Mouse (Mus musculus) lung, adult 18-20 months (tissue): Measurements from ENCODE around the gene Fam160b1.
A peak's percentile ranks its signal among the peaks of the same experiment; 100 is the strongest.

Experiments used
- DNase-seq, 2 experiments: peaks; one replicate each; pipeline ENCODE4 v3.0.0; 2022; ENCODE audit warnings: mixed read lengths in 2 of 2

Gene Fam160b1

GRCm38 (mm10) chr19:57360341-57361130, at the start of gene Fam160b1:
Gene Fam160b1, plus strand, starts transcription at chr19:57360680.
- DNase-seq = peak; percentile 95 to 96

- DNase-seq = no peak
Observed at GRCm38 (mm10) chr19:57313226-57313625, 47.3 kb upstream of the Fam160b1 start.

GRCm38 (mm10) chr19:57313891-57314345, 46.6 kb upstream of the Fam160b1 start:
- no peak for DNase-seq

GRCm38 (mm10) chr19:57314346-57315012, 46.0 kb upstream of the Fam160b1 start, which contains the start of gene Ablim1:
Gene Ablim1, minus strand, starts transcription at chr19:57314919.
- peak; percentile 72 to 79 for DNase-seq

- DNase-seq = no peak
Observed at GRCm38 (mm10) chr19:57315013-57315565, 45.4 kb upstream of the Fam160b1 start.

GRCm38 (mm10) chr19:57316597-57316996, 43.9 kb upstream of the Fam160b1 start:
- DNase-seq = no peak

- DNase-seq = no peak
Observed at GRCm38 (mm10) chr19:57320656-57321382, 39.7 kb upstream of the Fam160b1 start.

GRCm38 (mm10) chr19:57321839-57322238, 38.6 kb upstream of the Fam160b1 start:
- no peak for DNase-seq

- DNase-seq = no peak
Observed at GRCm38 (mm10) chr19:57322491-57322890, 38.0 kb upstream of the Fam160b1 start.

GRCm38 (mm10) chr19:57323087-57323486, 37.4 kb upstream of the Fam160b1 start:
- DNase-seq = no peak

GRCm38 (mm10) chr19:57325748-57326300, 34.7 kb upstream of the Fam160b1 start:
- peak; percentile 58 to 73 for DNase-seq

GRCm38 (mm10) chr19:57327679-57328078, 32.8 kb upstream of the Fam160b1 start:
- no peak for DNase-seq

- DNase-seq = no peak
Observed at GRCm38 (mm10) chr19:57328269-57328668, 32.2 kb upstream of the Fam160b1 start.

- DNase-seq = no peak
Observed at GRCm38 (mm10) chr19:57328792-57329191, 31.7 kb upstream of the Fam160b1 start.

GRCm38 (mm10) chr19:57330309-57330708, 30.2 kb upstream of the Fam160b1 start:
- DNase-seq = no peak

GRCm38 (mm10) chr19:57331237-57331636, 29.2 kb upstream of the Fam160b1 start:
- no peak for DNase-seq

GRCm38 (mm10) chr19:57333356-57333755, 27.1 kb upstream of the Fam160b1 start:
- no peak for DNase-seq

- no peak for DNase-seq
Observed at GRCm38 (mm10) chr19:57335135-57335534, 25.3 kb upstream of the Fam160b1 start.

- no peak for DNase-seq
Observed at GRCm38 (mm10) chr19:57339281-57339864, 21.1 kb upstream of the Fam160b1 start.

GRCm38 (mm10) chr19:57340900-57341742, 19.4 kb upstream of the Fam160b1 start:
- DNase-seq = no peak

- no peak for DNase-seq
Observed at GRCm38 (mm10) chr19:57343860-57344259, 16.6 kb upstream of the Fam160b1 start.
